Mouse (Mus musculus) spleen, adult 2 months (tissue): ENCODE results near the gene Olfr522. TPM values are rescaled to one million over a fixed set of nuclear protein-coding genes. Genes with fewer than 3 reads are reported as not detected.
"Not testable (repeated sequence)": the region's sequence is repeated elsewhere in the genome, so short reads cannot be mapped to it uniquely, and the experiment has no call there.

ENCODE experiments used
- DNase-seq, 2 experiments: peaks; one replicate each; pipeline versions ENCODE4 v3.0.0 to v3.0.0-alpha.2; 2012 to 2021; ENCODE audit warnings: low spot score in 2 of 2, low read depth in 1 of 2
- H3K27ac ChIP-seq: fragments of 200-500 bp; 2 replicates; pipeline ENCODE4 v1.5.1; 2012; ENCODE audit warnings: low read length, inconsistent platforms; ENCODE audit not compliant: insufficient read depth
- H3K27me3 ChIP-seq: fragments of 200-500 bp; 2 replicates; pipeline ENCODE4 v1.6.1; 2012; ENCODE audit warnings: mild to moderate bottlenecking, moderate library complexity, low read length, inconsistent platforms; ENCODE audit not compliant: control insufficient read depth, insufficient read depth
- H3K36me3 ChIP-seq: fragments of 200-500 bp; 2 replicates; pipeline ENCODE4 v1.6.1; 2012; ENCODE audit warnings: mild to moderate bottlenecking, low read length, inconsistent platforms; ENCODE audit not compliant: control insufficient read depth, insufficient read depth
- H3K4me1 ChIP-seq: fragments of 200-500 bp; 2 replicates; pipeline ENCODE4 v1.6.1; 2011; ENCODE audit warnings: inconsistent platforms; ENCODE audit not compliant: control insufficient read depth, insufficient read depth, insufficient read length
- H3K4me3 ChIP-seq: fragments of 200-500 bp; 2 replicates; pipeline ENCODE4 v1.5.1; 2011; ENCODE audit warnings: mild to moderate bottlenecking, inconsistent platforms; ENCODE audit not compliant: insufficient read depth, insufficient read length; ENCODE audit errors: extremely low read depth
- CTCF ChIP-seq: fragments of 200-500 bp; IDR thresholded peaks from 2 replicates; pipeline ENCODE4 v1.5.1; 2011; ENCODE audit warnings: mild to moderate bottlenecking, inconsistent platforms; ENCODE audit not compliant: insufficient read depth, insufficient read length, insufficient replicate concordance; ENCODE audit errors: extremely low read depth
- POLR2A ChIP-seq: fragments of 200-500 bp; IDR thresholded peaks from 2 replicates; pipeline ENCODE4 v1.6.1; 2011; ENCODE audit warnings: low read depth, low read length, inconsistent platforms
- WGBS: fragments of 180-500 bp; shearing (Covaris S2); methylation state at CpG from one replicate; pipeline ENCODE4 v1.1.7; 2018; 5-methylcytosine and 5-hydroxymethylcytosine counted together
- polyA plus RNA-seq: library from polyadenylated mRNA; depleted of rRNA; stranded (reverse); fragments of >200 nt; gene quantifications from 2 replicates; pipeline ENCODE4 v1.2.3, GENCODE M21; 2012

Olfr522 gene
- polyA plus RNA-seq, 1 experiment: not detected

- peak overlapping the region; percentile 93 for H3K27ac ChIP-seq
- no peaks in the 10 kb centered on the region for H3K27me3 ChIP-seq
- DNase-seq: no peak
- WGBS: under 1% methylated on average over 8 of the region's 8 CpGs
- no peak for TF ChIP-seq CTCF
- TF ChIP-seq POLR2A: no peak; the same call in 1 of the 2 replicates
- H3K36me3 ChIP-seq: no peaks in the 10 kb centered on the region
- no peaks in the 10 kb centered on the region for H3K4me1 ChIP-seq
- H3K4me3 ChIP-seq: peak overlapping the region; percentile 98
These were observed 26.6 kb downstream of the Olfr522 start for GRCm38 (mm10) chr7:140138021-140138310.

DNA sequence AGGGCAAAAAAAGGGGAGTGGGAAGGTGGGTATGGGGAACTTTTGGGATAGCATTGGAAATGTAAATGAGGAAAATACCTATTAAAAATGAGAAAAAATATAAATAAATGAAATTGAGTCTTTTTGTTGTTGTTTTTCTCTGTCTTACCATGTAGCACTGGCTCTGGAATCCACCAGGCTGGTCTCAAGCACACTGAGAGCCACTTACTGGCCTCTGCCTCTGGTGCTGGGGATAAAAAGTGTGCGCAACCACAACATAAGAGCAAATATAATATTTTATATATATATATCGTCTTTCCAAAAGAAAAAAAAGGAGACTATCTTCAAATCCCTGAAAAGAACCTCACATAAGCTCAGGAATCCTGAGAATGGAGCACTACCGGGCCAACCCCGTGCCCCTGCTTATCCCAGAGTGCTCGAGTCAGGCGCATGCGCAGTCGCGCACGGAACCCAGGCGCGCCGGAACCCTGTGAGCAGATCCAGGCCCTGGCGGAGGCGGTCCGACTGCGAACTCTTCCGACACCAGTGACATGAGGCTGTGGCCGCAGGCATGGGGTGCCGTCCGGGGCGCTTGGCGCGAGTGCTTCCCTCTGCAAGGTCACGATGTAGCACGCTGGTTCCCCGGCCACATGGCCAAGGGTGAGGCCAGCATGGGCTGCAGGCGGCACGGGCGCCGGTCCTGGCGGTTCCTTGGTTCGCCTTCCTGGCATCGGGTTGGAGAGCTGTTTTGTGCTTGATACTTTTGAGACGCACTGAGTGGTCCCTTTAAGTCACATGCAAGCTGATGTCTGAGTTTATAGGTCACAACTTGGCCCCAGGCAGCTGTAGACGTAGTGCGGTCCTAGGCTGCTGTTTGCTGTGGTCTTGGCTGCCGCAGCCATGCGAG lies 27.2 kb downstream of the Olfr522 start, which contains the start of gene Mtg1:
TSS of gene Mtg1 (plus strand) at position 430 of the 886 bp plus-strand sequence.
- no peak for TF ChIP-seq CTCF
- TF ChIP-seq POLR2A: peak; percentile 58
- Histone ChIP-seq H3K36me3 (no peaks in the 10 kb centered on the region), H3K27me3 (no peaks in the 10 kb centered on the region), H3K4me3 (peak within 1 kb of the TSS; percentile 98), H3K4me1 (no peaks in the 10 kb centered on the region), H3K27ac (peak within 1 kb of the TSS; percentile 93)
- 3% methylated on average over 39 of the region's 39 CpGs for WGBS
- peak; percentile 88 for DNase-seq

GRCm38 (mm10) chr7:140135106-140135770 lies 29.3 kb downstream of the Olfr522 start:
- no peak for DNase-seq
- H3K4me1 ChIP-seq: no peaks in the 10 kb centered on the region
- TF ChIP-seq CTCF: no peak
- H3K36me3 ChIP-seq: no peaks in the 10 kb centered on the region
- no peak overlapping the region for H3K4me3 ChIP-seq
- H3K27me3 ChIP-seq: no peaks in the 10 kb centered on the region
- WGBS: 88% methylated on average over 5 of the region's 5 CpGs
- no peak overlapping the region for H3K27ac ChIP-seq

GRCm38 (mm10) chr7:140134033-140134432 lies 30.5 kb downstream of the Olfr522 start:
- not testable (repeated sequence) for H3K4me1 ChIP-seq, H3K27me3 ChIP-seq, H3K36me3 ChIP-seq, H3K27ac ChIP-seq, H3K4me3 ChIP-seq, DNase-seq
- WGBS: 35% methylated on average over 7 of the region's 7 CpGs

GRCm38 (mm10) chr7:140132184-140132583 lies 32.4 kb downstream of the Olfr522 start:
- WGBS: 45% methylated on average over 7 of the region's 7 CpGs
- not testable (repeated sequence) for H3K27me3 ChIP-seq, H3K4me1 ChIP-seq

GRCm38 (mm10) chr7:140127911-140128310 lies 36.7 kb downstream of the Olfr522 start:
- TF ChIP-seq CTCF (no peak), POLR2A (no peak)
- H3K36me3 ChIP-seq: no peaks in the 10 kb centered on the region
- H3K4me1 ChIP-seq: no peaks in the 10 kb centered on the region; the same call in 1 of the 2 replicates
- no peak overlapping the region for H3K4me3 ChIP-seq
- WGBS: 31% methylated on average over 2 of the region's 2 CpGs
- no peak for DNase-seq
- H3K27ac ChIP-seq: no peak overlapping the region
- H3K27me3 ChIP-seq: no peaks in the 10 kb centered on the region

More at GRCm38 (mm10) chr7:140132184-140132583, 32.4 kb downstream of the Olfr522 start:
- not testable (repeated sequence) for H3K4me3 ChIP-seq, DNase-seq, H3K27ac ChIP-seq, H3K36me3 ChIP-seq

- no peak for DNase-seq
- Histone ChIP-seq H3K27ac (no peak overlapping the region), H3K36me3 (no peaks in the 10 kb centered on the region), H3K4me1 (no peaks in the 10 kb centered on the region; the same call in 1 of the 2 replicates), H3K4me3 (no peak overlapping the region), H3K27me3 (no peaks in the 10 kb centered on the region)
- no peak for TF ChIP-seq CTCF
- TF ChIP-seq POLR2A: no peak
- 57% methylated on average over 3 of the region's 3 CpGs for WGBS
These were observed 37.6 kb downstream of the Olfr522 start for GRCm38 (mm10) chr7:140126934-140127333.
